Mouse (Mus musculus) spleen, adult 2 months (tissue): ENCODE measurements around the gene Mall. TPM values are rescaled to one million over a fixed set of nuclear protein-coding genes. Genes with fewer than 3 reads are reported as not detected.

Experiments used
- DNase-seq, 2 experiments: peaks; one replicate each; pipeline versions ENCODE4 v3.0.0 to v3.0.0-alpha.2; 2012 to 2021; ENCODE audit warnings: low spot score in 2 of 2, low read depth in 1 of 2
- H3K27ac ChIP-seq: fragments of 200-500 bp; 2 replicates; pipeline ENCODE4 v1.5.1; 2012; ENCODE audit warnings: low read length, inconsistent platforms; ENCODE audit not compliant: insufficient read depth
- H3K27me3 ChIP-seq: fragments of 200-500 bp; 2 replicates; pipeline ENCODE4 v1.6.1; 2012; ENCODE audit warnings: mild to moderate bottlenecking, moderate library complexity, low read length, inconsistent platforms; ENCODE audit not compliant: control insufficient read depth, insufficient read depth
- H3K36me3 ChIP-seq: fragments of 200-500 bp; 2 replicates; pipeline ENCODE4 v1.6.1; 2012; ENCODE audit warnings: mild to moderate bottlenecking, low read length, inconsistent platforms; ENCODE audit not compliant: control insufficient read depth, insufficient read depth
- H3K4me1 ChIP-seq: fragments of 200-500 bp; 2 replicates; pipeline ENCODE4 v1.6.1; 2011; ENCODE audit warnings: inconsistent platforms; ENCODE audit not compliant: control insufficient read depth, insufficient read depth, insufficient read length
- H3K4me3 ChIP-seq: fragments of 200-500 bp; 2 replicates; pipeline ENCODE4 v1.5.1; 2011; ENCODE audit warnings: mild to moderate bottlenecking, inconsistent platforms; ENCODE audit not compliant: insufficient read depth, insufficient read length; ENCODE audit errors: extremely low read depth
- CTCF ChIP-seq: fragments of 200-500 bp; IDR thresholded peaks from 2 replicates; pipeline ENCODE4 v1.5.1; 2011; ENCODE audit warnings: mild to moderate bottlenecking, inconsistent platforms; ENCODE audit not compliant: insufficient read depth, insufficient read length, insufficient replicate concordance; ENCODE audit errors: extremely low read depth
- POLR2A ChIP-seq: fragments of 200-500 bp; IDR thresholded peaks from 2 replicates; pipeline ENCODE4 v1.6.1; 2011; ENCODE audit warnings: low read depth, low read length, inconsistent platforms
- WGBS: fragments of 180-500 bp; shearing (Covaris S2); methylation state at CpG from one replicate; pipeline ENCODE4 v1.1.7; 2018; 5-methylcytosine and 5-hydroxymethylcytosine counted together
- polyA plus RNA-seq: library from polyadenylated mRNA; depleted of rRNA; stranded (reverse); fragments of >200 nt; gene quantifications from 2 replicates; pipeline ENCODE4 v1.2.3, GENCODE M21; 2012

Gene Mall
- polyA plus RNA-seq, 1 experiment = 0.30 TPM

DNA sequence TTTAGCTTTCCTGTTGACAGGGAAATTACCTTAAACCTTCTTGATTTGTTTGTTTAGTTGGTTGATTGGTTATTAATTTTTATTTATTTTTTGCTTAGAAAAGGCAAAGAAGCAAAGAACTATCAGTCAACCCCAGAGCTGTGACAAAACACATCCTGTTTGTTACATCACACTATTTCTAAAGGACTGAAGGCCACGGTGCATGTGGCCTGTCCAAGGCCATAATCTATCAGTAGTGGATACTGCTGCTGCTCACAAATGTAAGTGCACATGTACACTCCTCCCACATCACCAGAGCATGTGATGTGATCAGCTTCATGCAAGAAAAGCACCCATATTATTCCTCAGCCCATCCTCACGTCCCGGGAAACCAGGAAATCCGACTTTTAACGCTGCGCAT, 30.3 kb upstream of the Mall start:
- no peak for DNase-seq
- Histone ChIP-seq H3K4me3 (no peak overlapping the region), H3K36me3 (no peaks in the 10 kb centered on the region), H3K27ac (no peak overlapping the region), H3K27me3 (no peaks in the 10 kb centered on the region), H3K4me1 (no peaks in the 10 kb centered on the region)
- TF ChIP-seq POLR2A = no peak
- no peak for TF ChIP-seq CTCF
- 87% methylated on average over 6 of the region's 6 CpGs for WGBS

DNA sequence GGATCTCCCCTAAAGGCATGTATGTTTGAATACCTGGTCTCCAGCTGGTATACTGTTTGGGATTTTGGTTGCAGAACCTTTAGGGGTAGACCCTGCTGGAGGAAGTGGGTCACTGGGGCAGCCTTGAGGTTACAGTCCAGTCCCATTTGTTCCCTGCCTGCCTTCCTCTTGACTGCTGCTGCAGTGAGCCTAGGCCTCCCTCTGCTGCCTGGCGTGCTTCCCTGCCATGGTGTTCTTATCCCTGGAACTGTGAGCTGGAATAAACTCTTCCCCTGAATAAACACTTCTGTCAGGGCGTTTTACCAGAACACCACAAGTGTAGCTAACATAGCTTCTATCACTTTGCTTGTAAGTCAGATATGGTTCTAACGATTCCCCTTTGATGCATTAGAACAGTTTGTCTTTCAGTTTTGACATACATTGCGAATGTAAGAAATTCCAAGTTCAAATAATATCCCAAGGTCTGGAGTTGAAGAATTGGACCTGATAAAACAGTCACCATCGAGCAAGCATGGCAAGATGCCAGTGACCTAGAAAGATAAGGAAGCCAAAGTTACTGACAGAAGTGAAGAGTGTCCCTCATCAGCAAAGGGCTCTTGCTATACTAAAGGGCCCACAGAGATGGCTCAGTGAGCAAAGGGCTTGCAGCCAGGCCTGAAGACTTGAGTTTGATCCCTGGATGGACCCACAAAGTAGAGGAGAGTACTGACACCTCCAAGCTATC, 29.6 kb upstream of the Mall start:
- 85% methylated on average over 5 of the region's 5 CpGs for WGBS
- H3K27ac ChIP-seq = no peak overlapping the region
- H3K4me3 ChIP-seq = no peak overlapping the region
- no peak for DNase-seq
- H3K36me3 ChIP-seq = no peaks in the 10 kb centered on the region
- no peaks in the 10 kb centered on the region for H3K27me3 ChIP-seq
- no peak for TF ChIP-seq CTCF
- no peaks in the 10 kb centered on the region for H3K4me1 ChIP-seq

DNA sequence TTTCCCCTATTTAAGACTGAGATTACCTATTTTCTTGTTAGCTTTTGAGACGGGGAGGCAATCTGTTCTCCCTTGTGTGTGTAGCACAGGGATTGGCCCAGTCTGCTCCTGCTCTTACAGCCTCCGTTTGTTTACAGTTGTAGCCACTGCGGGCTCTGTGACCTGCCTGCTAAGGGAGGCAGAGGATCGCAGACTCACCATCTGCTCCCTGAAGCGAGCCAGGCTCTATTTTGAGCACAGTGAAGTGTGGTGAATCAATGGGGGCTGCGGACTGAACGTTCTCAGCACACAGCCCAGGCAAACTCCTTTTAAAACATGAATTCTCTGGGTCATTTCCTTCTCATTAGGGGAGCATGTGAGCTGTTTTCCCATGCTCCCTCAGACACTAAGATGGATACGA, 27.4 kb upstream of the Mall start:
- H3K4me3 ChIP-seq = no peak overlapping the region
- no peaks in the 10 kb centered on the region for H3K27me3 ChIP-seq
- no peaks in the 10 kb centered on the region for H3K4me1 ChIP-seq
- TF ChIP-seq POLR2A = no peak
- no peak for TF ChIP-seq CTCF
- WGBS = 77% methylated on average over 8 of the region's 8 CpGs
- no peaks in the 10 kb centered on the region for H3K36me3 ChIP-seq
- DNase-seq = no peak
- no peak overlapping the region for H3K27ac ChIP-seq

DNA sequence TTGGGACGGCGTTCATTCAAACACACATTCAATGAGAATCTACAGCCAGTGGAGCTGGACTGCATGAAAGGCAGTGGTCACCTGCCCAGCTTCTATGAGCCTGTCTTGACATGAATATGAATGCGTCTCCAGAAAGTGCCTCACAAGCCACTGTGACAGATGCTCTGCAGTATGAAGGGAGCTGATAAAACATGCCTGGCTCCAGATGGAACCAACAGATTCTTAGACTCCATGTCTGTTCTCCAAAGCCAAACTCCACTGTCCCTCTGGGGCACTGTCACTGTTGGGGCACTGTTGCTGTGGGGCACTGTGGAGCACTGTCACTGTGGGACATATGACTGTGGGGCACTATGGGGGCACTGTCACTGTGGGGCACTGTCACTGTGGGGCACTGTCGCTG, 24.4 kb upstream of the Mall start:
- Histone ChIP-seq H3K4me3 (no peak overlapping the region), H3K36me3 (no peaks in the 10 kb centered on the region), H3K4me1 (no peaks in the 10 kb centered on the region), H3K27ac (no peak overlapping the region), H3K27me3 (no peaks in the 10 kb centered on the region)
- no peak for DNase-seq
- WGBS = 96% methylated on average over 4 of the region's 4 CpGs
- TF ChIP-seq POLR2A (no peak), CTCF (no peak)

DNA sequence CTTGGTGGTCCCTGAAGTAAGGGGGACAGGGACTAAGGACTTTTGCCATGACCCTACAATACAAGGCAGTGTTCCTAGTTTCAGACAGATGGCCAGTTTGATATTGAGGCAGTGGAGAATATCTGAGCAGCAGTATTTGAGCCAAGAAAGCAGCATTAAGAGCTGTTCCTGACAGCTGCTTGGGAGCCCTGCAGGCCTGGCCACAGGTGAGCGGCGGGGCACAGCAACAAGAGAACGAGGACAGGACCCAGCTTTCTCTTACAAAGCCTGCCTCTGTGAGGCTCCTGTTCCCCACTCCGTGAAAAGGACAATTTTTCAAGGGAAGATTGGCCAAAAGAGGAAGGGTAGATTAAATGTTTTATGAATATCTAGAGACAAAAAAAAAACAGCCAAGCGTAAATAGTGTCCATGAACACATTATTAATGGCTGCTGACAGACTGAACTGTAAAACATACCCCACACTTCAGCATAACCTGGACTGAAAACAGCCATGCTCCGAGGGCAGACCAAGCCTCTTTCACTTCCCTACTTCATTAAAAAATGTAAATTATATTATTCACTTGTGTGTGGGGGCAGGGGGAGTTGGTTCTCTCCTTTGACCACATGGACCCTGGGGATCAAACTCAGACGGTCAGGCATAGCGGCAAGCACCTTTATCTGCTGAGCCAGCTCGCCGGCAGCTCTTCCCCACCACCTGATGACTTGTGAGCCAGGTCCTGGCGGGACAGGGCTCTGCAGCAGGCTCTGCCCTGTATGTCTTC, 22.3 kb upstream of the Mall start:
- H3K36me3 ChIP-seq = no peaks in the 10 kb centered on the region
- DNase-seq = peak in 1 of 2 experiments; percentile 20
- no peak overlapping the region for H3K4me3 ChIP-seq
- TF ChIP-seq POLR2A (no peak), CTCF (no peak)
- H3K27me3 ChIP-seq = no peaks in the 10 kb centered on the region
- no peak overlapping the region for H3K27ac ChIP-seq
- H3K4me1 ChIP-seq = no peaks in the 10 kb centered on the region
- 57% methylated on average over 11 of the region's 11 CpGs for WGBS

DNA sequence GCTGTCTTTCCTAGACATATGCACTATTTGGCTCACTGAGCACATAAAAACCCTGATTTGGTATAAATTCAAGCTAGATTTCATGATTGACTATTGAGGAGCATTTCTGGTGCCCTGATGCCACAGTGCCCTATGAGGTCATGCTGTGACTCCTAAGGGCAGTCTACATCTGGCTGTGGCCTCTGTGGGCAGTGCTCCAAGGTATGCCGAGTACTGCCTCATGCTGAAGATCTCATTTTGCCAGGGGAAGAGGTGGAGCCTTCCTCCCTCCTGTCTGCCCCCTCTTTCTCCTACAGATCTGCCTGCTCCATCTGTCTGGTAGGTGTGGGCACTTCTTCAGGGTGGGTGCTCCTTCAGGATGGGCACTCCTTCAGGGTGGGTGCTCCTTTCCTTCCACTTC, 19.6 kb upstream of the Mall start:
- TF ChIP-seq CTCF = no peak
- no peak for TF ChIP-seq POLR2A
- H3K27ac ChIP-seq = no peak overlapping the region
- DNase-seq = no peak
- no peak overlapping the region for H3K4me3 ChIP-seq
- H3K27me3 ChIP-seq = no peaks in the 10 kb centered on the region
- WGBS = 65% methylated on average over 1 of the region's 1 CpGs
- no peaks in the 10 kb centered on the region for H3K4me1 ChIP-seq
- H3K36me3 ChIP-seq = no peaks in the 10 kb centered on the region

DNA sequence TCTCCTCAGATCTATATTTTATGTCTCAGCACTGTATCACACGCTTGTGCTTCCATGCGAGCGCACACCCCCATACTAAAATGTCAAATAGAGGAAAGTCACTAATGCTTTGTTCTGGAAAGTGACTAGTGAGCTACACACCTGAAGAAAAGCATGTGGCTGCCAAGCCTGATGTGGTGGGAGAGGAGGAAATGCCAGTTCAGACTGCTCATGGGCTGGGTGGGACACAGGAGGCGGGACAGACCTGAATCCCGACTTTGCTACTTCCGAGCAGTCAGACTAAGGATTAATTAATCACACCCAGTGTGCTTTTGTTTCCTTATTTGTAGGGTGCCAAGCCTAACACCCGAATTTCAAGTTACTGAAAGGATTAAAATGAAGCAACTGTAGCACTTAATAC, 18.6 kb upstream of the Mall start:
- TF ChIP-seq CTCF (no peak), POLR2A (no peak)
- Histone ChIP-seq H3K27ac (no peak overlapping the region), H3K4me1 (no peaks in the 10 kb centered on the region), H3K27me3 (no peaks in the 10 kb centered on the region), H3K36me3 (no peaks in the 10 kb centered on the region), H3K4me3 (no peak overlapping the region)
- no peak for DNase-seq
- WGBS = 79% methylated on average over 7 of the region's 7 CpGs
